Mouse (Mus musculus): ENCODE results near the gene Tnnt1.
A peak's percentile ranks its signal among the peaks of the same experiment; 100 is the strongest.
"Not testable (repeated sequence)": the region's sequence is repeated elsewhere in the genome, so short reads cannot be mapped to it uniquely, and the experiment has no call there.

Gene Tnnt1

DNA sequence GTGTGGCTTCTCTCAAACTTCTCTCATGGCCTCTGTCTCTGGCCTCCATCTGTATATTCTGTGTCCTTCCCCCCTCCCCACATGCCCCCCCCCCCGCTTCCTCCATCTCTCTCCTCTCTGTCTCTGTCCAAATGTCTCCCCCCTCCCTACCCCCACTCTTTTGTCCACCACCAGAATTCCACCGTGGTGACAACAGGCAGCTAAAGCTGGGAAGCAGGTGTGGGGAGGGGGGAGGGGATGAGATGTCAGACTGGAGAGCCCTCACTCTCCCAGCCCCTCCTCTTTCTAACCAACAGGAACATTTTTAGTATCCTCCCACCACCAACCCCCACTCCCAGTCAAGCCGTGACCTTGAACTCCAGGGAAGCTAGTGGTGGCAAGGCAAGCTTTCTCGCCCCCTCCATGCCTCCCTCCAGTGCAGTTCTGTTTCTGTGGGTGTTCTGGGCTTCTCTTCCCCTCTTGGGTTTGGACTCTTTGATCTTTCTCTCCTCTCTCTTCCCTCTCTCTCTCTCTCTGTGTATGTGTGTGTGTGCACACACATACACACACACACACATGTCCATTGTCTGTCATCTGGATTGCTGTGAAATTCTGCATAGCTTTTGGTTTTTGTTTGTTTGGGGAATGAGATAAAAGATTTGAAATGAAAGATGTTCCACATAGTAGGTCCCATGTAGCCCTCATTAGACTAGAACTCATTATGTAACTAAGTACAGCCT lies at the start of gene Tnnt1:
Gene Tnnt1 (minus strand): TSS at position 51 of the 719 bp plus-strand sequence.
- no peak for DNase-seq (ENCODE audit: low spot score in 2 of 2)

DNA sequence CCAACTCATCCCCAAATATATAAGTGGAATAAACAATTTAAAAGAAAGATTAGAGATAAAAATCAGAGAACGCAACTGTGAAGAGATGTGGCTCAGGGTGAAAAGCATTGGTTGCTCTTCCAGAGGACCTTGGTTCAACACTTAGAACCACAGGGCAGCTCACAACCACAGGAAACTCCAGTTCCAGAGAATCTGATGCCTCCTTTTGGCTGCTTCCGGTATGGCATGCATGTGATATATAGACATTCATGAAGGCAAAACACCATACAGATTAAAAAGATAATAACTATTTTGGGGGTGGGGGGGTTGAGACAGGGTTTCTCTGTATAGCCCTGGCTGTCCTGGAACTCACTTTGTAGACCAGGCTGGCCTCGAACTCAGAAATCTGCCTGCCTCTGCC lies 46.5 kb upstream of the Tnnt1 start:
- DNase-seq (ENCODE audit: low spot score in 2 of 2): no peak

DNA sequence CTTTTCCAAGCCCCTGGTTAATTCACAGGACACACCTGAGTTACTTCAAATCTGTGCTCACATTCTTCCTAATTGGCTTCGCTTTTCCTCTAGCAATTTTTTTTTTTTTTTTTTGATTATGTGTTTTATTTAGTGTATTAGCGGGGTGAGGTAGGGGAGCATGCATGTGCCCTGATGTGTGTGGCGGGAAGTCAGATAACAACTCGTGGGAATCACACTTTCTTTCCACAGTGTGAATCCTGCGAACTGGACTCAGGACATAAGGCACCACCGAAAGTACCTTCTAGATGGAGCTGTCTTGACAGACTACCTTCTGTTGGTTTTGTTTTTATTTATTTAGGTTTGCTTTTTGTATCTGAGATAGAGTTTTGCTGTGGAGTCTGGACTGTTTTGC lies 41.0 kb upstream of the Tnnt1 start:
- no peak for DNase-seq (ENCODE audit: low spot score in 2 of 2)

DNA sequence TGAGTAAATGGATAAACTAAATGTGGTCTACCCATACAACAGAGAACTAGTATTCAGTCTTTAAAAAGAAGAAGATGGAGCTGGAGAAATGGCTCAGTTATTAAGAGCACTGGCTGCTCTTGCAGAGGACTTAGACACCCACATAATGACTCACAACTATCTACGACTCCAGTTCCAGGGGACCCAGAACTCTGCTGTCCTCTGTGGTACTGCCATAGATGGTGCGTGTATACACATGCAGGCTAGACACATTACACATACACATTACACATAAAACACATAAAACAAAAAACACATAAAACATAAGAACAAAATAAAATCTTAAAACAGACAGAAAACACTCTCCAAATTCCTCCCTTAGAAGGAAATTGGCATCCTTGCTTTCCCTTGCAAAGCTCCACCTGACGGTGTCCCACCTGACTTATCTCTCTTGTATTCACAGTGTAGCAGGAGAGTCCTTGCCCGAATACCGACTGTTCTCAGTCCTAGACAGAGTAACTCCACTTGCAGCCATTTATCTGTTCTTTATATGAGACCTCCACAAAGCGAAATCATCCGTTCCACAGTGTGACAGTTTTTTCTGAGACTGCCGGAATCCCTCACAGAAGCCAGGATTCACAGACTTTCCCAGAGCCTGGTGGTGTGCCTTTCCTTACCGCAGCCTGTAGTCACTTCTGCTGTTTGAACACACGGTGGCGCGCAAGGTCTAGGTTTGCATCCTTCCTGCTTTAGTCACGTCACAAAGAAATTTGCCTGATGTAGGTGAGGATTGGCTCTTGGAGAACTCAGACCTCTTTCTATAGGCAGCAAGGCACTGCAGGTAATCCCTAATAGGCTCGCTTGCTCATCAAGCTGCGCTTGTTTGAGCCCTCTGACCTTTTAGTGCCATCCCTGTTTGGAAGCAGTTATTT lies 40.3 kb upstream of the Tnnt1 start:
- DNase-seq (ENCODE audit: low spot score in 2 of 2): peak; percentile 50 to 76

DNA sequence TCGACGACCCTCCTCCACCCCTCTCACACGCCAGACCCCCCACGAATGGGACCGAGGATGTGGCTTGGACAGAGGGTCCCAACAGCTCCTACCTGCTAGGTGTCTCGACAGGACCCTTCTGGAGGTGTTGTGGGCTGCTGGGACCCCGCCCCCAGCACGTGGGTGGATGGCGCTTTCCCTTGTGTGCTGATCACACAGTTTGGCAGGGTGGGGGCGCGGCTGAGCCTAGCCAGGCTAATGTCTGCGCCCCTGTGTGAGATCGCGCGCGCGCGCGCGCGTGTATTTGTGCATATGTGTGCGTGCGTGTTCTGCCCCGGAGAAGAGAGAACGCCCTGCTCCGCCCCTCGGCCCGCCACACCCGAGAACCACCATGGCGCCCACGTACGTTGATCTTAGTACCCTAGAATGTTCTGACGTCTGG lies 31.0 kb upstream of the Tnnt1 start, which contains the start of gene Syt5:
Gene Syt5 (minus strand): TSS at position 321 of the 421 bp plus-strand sequence.
- DNase-seq (ENCODE audit: low spot score in 2 of 2): peak; percentile 76 to 78

DNA sequence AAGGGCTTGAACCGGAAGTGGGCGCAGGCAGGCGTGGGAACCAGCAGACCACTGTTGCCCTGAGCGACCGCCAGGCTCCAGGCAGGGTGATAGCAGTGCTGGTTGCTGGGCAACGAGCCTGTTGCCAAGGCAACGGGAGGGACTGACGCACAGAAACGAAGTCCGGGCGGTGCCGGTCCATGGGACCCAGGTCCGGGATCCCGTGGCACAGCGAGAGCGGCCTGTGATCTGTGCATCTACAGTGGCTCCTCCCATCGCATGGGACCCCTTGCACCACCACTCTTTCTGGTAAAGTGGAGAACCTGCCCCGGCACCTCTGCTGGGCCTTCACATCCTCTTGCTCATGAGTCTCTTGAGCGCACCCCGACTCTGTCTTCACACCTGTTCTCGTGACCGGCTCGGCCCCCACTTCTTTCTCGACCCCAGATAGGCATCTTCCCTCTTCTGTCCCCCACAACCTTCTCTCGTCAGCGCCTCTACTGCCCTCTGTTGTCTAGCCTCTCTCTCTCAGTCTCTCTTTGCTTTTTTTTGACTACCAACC lies 30.5 kb upstream of the Tnnt1 start:
- DNase-seq (ENCODE audit: low spot score in 2 of 2): peak; percentile 95 to 96

DNA sequence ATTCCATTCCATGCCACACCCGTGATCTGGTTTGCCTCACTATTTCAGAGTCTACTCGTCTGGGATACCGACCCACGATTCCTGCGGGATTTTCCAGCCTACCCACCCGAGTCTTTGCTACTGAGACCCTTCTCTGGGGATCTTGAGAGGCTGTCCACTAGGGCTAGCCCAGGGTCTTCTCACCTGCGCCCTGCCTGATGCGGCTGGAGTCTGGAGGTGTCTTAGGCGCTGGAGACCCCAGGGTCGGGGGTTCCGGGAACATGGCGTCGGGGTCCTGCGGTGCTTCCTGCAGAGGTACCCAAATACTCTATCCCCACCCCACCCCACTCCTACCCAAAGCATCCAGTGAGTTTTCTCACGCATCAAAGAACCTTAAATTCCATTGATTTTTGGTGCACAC lies 29.9 kb upstream of the Tnnt1 start:
- DNase-seq (ENCODE audit: low spot score in 2 of 2): no peak

DNA sequence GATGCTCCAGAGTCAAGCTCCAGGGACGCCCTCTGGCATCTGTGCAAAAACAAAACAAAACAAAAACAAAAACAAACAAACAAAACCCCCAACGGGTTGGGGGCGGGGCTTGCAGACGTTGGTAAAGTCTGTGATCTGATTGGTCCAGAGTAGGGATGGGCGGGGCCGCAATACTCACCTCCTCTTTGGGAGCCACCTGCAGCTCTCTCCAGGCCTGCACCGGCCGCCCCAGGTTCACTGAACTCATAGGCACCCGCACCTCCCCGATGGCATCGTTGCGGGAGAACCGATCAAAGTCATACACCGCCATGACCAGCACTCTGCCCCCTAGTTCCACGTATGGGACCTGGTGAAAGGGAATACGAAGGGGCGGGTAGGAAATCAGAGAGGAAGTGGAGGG lies 25.8 kb upstream of the Tnnt1 start:
- DNase-seq (ENCODE audit: low spot score in 2 of 2): no peak

DNA sequence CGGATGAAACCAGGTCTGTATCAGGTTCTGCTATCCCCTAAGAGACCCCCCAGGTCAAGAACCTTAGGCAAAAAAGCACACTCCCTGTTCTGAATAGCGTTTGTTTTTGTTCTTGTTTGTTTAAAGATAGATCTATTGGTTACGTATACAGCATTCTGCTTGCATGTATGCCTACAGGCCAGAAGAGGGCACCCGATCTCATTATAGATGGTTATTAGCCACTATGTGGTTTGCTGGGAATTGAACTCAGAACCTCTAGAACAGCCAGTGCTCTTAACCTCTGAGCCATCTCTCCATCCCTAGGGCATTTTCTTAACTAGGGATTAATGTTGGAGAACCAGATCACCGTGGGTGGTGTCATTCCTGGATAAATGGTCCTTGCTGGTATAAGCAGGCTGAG lies 25.2 kb upstream of the Tnnt1 start:
- DNase-seq (ENCODE audit: low spot score in 2 of 2): no peak

DNA sequence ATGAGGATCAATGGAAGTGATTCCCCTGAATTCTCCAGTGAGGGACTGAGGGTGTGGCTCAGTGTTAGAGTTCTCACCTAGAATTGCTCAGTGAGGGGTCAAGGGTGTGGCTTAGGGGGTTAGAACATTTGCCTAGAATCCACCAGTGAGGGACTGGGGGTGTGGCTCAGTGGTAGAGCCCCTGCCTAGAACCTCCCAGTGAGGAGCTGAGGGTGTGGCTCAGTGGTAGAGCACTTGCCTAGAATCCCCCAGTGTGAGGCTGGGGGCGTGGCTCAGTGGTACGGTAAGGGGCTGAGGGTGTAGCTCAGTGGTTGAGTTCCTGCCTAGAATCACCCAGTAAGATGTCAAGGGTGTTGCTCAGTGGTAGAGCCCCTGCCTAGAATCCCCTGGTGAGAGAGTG lies 22.8 kb upstream of the Tnnt1 start:
- DNase-seq (ENCODE audit: low spot score in 2 of 2): no peak

DNA sequence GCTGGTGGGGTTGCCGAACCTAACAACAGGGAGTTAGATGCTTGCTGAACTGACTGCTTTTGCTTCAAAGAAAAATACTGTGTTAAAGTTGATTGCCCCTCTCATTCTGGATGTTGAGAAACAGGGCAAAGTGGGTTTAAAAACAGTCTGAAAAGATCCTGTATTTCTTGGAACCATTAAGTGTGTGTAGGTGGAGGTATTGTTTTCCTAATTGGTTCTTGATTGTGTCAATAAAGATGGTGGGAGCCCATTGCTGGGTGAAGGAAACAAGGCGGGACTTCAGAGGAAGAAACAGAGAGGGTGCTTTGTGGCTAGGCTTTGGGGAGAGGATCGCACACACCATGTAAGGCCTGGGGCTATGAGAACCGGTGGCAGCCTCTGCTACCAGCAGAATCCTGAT lies 21.0 kb upstream of the Tnnt1 start:
- no peak for DNase-seq (ENCODE audit: low spot score in 2 of 2)

DNA sequence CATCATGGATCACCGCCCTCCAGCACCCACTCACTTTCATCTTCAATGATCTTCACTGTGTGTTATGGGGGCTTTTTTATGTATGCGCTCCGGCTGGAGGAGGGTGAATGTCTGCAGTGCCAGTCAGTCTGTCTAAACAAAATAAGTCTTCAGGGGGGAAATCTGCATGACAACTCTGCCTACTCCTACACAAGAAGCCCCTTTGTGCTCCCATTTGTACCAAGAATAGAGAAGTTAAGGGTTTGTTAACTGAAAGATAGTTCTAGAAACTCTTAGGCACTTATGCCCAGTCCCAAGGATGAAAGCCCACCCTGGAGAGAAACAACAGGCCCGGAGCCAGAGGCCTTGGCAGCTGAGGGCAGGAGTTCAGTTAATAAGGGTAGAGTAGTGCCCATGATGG lies 20.2 kb upstream of the Tnnt1 start:
- no peak for DNase-seq (ENCODE audit: low spot score in 2 of 2)

DNA sequence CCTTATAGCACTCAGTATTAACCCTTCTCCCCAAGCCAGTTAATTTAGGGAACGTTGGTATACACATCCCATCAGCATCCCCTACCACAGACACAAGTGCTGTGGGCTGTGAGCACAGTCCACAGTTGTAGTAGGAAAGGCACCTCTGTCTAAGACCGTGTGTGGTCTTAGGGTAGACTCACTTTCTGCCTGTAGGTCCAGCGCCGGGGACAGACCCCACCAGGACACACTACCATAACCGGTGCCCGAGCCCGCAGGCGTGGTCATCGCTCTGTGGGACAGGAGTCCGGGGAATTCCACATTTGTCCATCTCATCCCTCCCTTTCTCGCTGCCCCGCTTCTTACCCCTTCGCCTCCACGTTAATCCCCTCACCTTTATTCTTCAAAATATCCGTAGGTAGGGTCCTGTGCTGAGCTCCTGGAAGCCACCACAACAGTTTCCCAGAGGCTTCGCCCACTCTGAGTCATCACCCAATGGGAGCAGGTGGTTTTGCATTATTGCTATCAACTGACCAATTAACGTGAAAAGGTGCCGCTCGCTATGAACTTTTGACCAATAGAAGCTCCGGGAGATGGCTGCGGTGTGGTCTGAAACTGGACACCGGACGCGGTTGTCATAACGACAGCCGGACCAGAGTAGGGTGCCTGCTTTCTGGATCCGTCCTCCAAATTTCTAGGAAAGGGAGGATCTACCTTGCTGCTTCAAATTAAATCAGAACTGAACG lies 16.0 kb upstream of the Tnnt1 start, which contains the start of gene Dnaaf3:
Gene Dnaaf3 (minus strand): TSS at position 449 of the 725 bp plus-strand sequence.
- no peak for DNase-seq (ENCODE audit: low spot score in 2 of 2)

DNA sequence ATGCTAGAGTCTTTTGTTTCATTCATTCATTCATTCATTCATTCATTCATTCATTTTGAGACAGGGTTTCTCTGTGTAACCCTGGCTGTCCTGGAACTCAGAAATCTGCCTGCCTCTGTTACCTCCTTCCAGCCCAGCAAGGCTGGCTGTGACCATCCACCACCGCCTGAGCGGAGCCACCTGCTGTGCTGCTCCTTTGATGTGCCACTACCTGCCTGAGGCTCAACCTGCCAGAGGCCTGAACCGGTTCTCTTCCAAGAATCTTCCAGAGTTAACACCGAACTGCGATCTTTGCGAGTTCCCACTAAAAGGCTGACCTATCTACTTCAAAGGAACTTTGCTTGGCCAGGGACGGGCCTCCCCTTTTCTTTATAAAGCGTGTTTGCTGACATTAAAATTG lies 14.0 kb upstream of the Tnnt1 start:
- not testable (repeated sequence) for DNase-seq (ENCODE audit: low spot score in 2 of 2)

DNA sequence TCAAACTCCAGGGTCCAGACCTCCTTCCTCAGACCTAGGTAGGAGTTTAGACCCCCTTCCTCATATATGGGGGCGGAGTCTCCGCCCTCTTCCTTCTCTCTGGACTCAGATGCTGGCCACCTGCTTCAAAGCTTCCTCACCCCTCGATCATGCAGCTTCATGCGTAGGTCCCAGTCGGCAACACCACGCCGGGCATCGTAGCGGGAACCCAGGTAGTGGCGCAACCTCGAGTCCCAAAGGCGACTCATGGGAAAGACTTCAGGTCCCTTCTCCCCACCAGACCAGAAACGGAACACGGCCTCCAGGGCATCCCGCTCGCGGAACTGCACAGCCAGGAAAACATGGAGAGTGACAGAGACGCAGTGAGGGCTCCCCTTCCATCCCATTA lies 11.1 kb upstream of the Tnnt1 start:
- DNase-seq (ENCODE audit: low spot score in 2 of 2): no peak

DNA sequence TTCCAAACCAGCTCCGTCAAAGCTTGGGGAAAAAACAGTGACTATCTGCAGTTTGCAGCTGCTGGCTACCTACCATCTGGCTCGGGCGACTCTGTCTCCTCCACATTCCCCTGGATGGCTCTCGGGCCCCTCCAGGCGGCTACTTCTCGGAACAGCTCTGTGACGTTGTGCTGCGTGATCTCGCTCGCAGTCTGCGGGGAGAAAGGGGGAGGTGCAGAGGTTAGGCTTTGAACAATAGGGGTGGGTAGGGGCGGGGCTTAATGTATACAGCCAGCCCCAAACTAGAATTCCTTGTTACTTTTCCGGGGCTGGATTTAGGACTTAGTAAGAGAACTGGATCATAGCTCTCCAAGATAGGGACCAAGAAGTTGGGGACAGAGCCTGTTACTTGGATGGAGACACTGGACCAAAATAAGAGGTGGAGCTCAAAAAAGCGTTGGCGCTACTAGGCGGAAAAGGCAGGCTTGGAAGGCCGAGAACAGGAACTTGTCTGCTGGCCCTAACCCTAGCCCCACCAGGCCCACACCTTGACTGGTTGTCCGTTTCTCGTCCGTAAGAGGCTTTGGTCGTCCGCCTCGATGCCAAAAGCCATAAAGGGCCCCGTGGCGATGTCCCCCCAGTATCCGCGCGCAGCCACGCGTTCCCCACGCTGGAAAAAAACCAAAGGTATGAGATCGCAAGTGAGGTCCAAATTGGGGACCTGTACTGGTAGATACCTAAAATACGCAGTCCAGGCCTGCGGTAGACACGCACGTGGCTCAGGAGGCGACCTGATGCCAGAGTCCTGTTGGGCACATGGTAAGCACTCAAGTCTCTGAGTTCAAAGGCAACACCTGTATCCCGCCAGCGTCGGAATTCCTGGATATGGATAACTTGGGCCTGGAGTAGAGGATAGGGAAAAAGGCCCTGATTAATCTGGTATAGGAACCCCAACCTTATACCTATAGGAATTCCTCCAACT lies 10.4 kb upstream of the Tnnt1 start:
- peak; percentile 61 to 74 for DNase-seq (ENCODE audit: low spot score in 2 of 2)

DNA sequence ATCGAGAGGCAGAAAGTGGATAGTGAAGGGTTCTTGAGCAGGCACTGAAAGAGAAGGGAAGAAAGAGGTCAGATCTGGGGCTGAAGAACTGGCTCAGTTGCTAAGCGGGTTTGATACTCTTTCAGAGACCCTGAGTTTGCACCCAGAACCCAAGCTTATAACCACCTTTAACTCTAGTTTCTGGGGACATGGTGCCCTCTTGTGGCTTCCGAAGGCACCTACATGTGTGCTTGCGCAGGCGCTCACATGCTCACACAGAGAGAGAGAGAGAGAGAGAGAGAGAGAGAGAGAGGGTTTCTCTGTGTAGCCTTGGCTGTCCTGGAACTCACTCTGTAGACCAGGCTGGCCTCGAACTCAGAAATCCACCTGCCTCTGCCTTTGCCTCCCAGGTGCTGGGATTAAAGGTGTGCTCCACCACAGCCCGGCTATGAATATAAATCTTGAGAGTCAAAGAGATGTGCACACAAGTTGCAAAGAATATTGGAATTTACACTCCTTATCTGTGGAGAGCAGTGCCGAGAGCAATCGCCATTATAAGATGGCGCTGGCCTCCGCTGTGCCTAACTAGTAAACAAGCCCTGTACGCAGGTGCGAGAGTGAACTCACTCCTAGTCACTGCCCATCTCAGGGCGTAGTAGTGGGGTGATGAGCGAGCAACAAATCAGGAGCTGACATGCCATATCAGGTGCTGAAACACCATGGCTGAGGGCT lies 8.2 kb upstream of the Tnnt1 start, which contains the start of gene Tnni3:
Gene Tnni3 (minus strand): TSS at position 18 of the 711 bp plus-strand sequence.
- DNase-seq (ENCODE audit: low spot score in 2 of 2): not testable (repeated sequence)

DNA sequence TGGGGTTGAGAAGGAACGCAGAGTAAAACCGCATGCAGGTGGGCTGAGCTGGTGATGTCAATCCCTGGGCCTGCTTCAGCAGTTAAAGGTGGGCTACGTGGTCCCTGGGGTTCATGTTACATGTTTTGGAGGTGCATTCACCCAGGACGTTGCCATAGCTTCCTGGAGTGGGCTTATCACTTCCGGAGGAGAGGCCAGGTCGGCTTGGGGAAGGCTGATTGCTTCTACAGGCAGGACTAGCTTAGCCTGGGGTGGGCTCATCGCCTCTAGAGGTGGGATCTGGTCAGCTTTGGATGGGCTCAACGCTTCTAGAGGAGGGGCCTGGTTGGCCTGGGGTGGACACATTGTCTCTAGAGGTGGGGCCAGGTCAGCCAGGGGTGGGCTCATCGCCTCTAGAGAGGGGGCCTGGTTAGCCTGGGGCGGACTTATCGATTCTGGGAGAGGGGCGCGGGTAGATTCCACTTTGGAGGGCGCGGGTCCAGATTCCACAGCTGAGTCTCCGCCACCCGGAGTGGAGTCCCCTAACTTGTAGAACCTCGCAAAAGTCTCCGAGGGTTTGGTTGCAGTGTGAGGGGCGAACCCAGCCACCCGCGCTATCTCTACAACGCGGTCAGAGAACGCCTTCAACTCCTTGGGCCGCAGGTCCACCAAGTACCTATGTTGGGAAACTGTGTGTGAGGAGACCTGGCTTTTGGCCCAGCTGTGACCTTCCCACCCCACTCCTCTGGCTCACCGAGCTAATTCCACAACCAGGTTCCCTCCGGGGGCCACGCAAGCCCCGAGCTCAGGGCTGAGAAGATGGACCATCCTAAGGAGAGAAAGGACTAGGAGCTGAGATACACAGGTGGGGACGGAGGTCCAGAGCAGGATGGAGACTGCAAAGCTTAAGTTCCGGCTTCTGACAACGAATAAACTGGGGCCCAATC lies 7.3 kb upstream of the Tnnt1 start:
- no peak for DNase-seq (ENCODE audit: low spot score in 2 of 2)

DNA sequence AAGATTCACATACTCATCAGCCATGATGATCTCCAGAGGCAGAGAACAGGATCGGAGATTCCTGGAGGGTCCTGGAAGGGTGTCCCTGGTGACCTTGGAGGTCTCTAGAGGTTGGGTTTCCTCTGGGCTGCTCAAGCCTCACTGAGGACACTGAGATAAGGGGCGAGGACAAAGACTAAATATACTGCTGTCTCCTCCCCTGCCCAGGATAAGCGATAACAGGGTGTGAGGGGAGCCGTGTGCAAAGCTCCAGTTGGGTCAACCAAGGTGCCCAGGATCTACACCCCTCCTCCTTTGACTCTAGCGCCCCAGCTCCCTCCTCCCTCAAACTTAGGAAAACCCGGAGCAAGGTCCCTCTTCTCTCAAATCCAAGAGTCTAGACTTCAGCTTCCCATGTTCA lies 6.1 kb upstream of the Tnnt1 start:
- DNase-seq (ENCODE audit: low spot score in 2 of 2): no peak

Data from frontal cortex, postnatal 10 days (tissue).